ENCODE assay signal across 11 mouse cellular contexts in the genomic region with DNA sequence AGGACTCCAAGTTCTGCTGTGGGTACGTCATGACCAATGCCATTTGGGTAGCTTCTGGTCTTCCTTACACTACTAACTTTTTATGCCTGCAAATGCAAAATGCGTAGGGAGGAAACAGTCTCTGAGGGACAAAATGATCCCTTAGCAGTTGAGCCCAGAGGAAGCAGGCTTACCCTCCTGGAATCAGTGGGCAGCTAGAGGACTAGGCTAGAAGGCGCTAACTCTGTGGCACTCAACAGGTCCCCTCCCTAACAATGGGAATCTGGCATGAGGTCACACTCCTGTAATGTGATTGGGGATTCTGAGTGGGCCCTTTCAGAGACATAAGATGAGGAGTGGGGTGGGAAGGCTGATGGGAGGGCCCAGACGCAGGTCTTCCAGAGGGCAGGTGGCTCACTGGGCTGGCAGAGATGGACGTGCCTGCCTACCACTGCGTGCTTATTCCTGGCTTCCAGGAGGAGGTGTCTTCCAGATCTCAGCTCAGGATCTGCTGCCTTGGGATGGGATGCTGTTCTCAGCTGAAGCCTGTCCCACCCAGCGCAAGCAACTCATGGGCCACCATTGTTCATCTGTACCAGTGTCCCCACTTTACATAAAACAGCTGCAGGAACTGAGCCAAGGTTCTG. TPM values are rescaled to one million over a fixed set of nuclear protein-coding genes. Genes with fewer than 3 reads are reported as not detected.
DNase-seq lines count a peak whose midpoint lies in the region; ATAC-seq lines count a peak whose summit lies in the region.
"Had no signal": no experiment of that assay in that cellular context is flagged by ENCODE, and none has a peak within 500 bp of the region (broad histone marks: within the 10 kb centered on the region; RNA-seq: fewer than 3 reads in every experiment).

No protein-coding gene starts in this region.

- no peak overlapping the region for H3K9ac ChIP-seq in embryonic facial prominence, embryonic 12.5 days
- H3K9ac ChIP-seq in liver, embryonic 15.5 days, result no peak overlapping the region
- no peak overlapping the region for H3K9ac ChIP-seq in forebrain, embryonic 16.5 days (replicated peaks; ENCODE audit: low read depth, low read length)
- H3K9ac ChIP-seq: hindbrain, embryonic 15.5 days; midbrain, embryonic 12.5 days had no signal

- H3K4me1 ChIP-seq in heart, embryonic 10.5 days, result peaks cover 42% of the 10 kb centered on the region
- H3K4me1 ChIP-seq in embryonic facial prominence, embryonic 12.5 days, result peaks cover 19% of the 10 kb centered on the region
- H3K4me1 ChIP-seq in liver, embryonic 15.5 days (replicated peaks), result peaks cover 73% of the 10 kb centered on the region
- peaks cover 28% of the 10 kb centered on the region for H3K4me1 ChIP-seq in forebrain, embryonic 16.5 days (replicated peaks; ENCODE audit: control insufficient read depth, insufficient read depth, low read length)

- H3K36me3 ChIP-seq in heart, embryonic 10.5 days, result peaks cover 13% of the 10 kb centered on the region
- H3K36me3 ChIP-seq in embryonic facial prominence, embryonic 12.5 days, result peaks cover 15% of the 10 kb centered on the region
- peaks cover 10% of the 10 kb centered on the region; the same call in 1 of the 2 replicates for H3K36me3 ChIP-seq in liver, embryonic 15.5 days (replicated peaks)
- no peaks in the 10 kb centered on the region for H3K36me3 ChIP-seq in forebrain, embryonic 16.5 days (ENCODE audit: control insufficient read depth, insufficient read depth)
- H3K36me3 ChIP-seq: hindbrain, embryonic 15.5 days; midbrain, embryonic 12.5 days had no signal

- no peak for DNase-seq in heart, embryonic 10.5 days (ENCODE audit: low spot score)
- DNase-seq in heart, postnatal 25 days (ENCODE audit: low spot score), result no peak
- DNase-seq in 3T3-L1 (ENCODE audit: low read depth, low spot score), result peak; percentile 66
- DNase-seq in layer of hippocampus, postnatal 36 days, result no peak
- DNase-seq: cerebellum, adult 9-11 months had no signal

- H3K4me2 ChIP-seq in embryonic facial prominence, embryonic 12.5 days (replicated peaks), result no peak overlapping the region
- no peak overlapping the region for H3K4me2 ChIP-seq in liver, embryonic 15.5 days
- H3K4me2 ChIP-seq in forebrain, embryonic 16.5 days (ENCODE audit: low read length), result no peak overlapping the region
- H3K4me2 ChIP-seq: hindbrain, embryonic 15.5 days; midbrain, embryonic 12.5 days had no signal

- no peak overlapping the region for H3K4me3 ChIP-seq in heart, embryonic 10.5 days
- H3K4me3 ChIP-seq in embryonic facial prominence, embryonic 12.5 days, result no peak overlapping the region
- H3K4me3 ChIP-seq in liver, embryonic 15.5 days (replicated peaks), result no peak overlapping the region
- no peak overlapping the region for H3K4me3 ChIP-seq in forebrain, embryonic 16.5 days (replicated peaks; ENCODE audit: low read length)
- H3K4me3 ChIP-seq: hindbrain, embryonic 15.5 days; midbrain, embryonic 12.5 days had no signal

- H3K9me3 ChIP-seq in heart, embryonic 10.5 days, result no peaks in the 10 kb centered on the region
- H3K9me3 ChIP-seq in embryonic facial prominence, embryonic 12.5 days, result no peaks in the 10 kb centered on the region
- H3K9me3 ChIP-seq in liver, embryonic 15.5 days (replicated peaks), result no peaks in the 10 kb centered on the region
- H3K9me3 ChIP-seq in forebrain, embryonic 16.5 days (ENCODE audit: control insufficient read depth, low read length), result no peaks in the 10 kb centered on the region
- H3K9me3 ChIP-seq: hindbrain, embryonic 15.5 days; midbrain, embryonic 12.5 days had no signal

- ATAC-seq in embryonic facial prominence, embryonic 12.5 days (ENCODE audit: insufficient number of reproducible peaks, insufficient read depth, low FRiP score, low TSS enrichment), result no peak
- no peak for ATAC-seq in liver, embryonic 15.5 days (ENCODE audit: insufficient read depth)
- no peak for ATAC-seq in inflammation-experienced regulatory T-cells, adult 6 months
- no peak for ATAC-seq in forebrain, embryonic 16.5 days

- H3K27ac ChIP-seq in heart, embryonic 10.5 days, result 0 out of 2 replicates have a peak overlapping the region, but pooled peaks have one; percentile 12
- peak overlapping the region; percentile 50; the same call in 1 of the 2 replicates for H3K27ac ChIP-seq in embryonic facial prominence, embryonic 12.5 days
- H3K27ac ChIP-seq in liver, embryonic 15.5 days (replicated peaks), result peak overlapping the region; percentile 56
- H3K27ac ChIP-seq in forebrain, embryonic 16.5 days (ENCODE audit: low read length), result no peak overlapping the region
- H3K27ac ChIP-seq: hindbrain, embryonic 15.5 days; midbrain, embryonic 12.5 days had no signal

- intact Hi-C loops in heart, postnatal 25 days (cut with DNase I), result loop anchor here (1.0 kb wide), 1 partner anchor 16 kb away; no protein-coding TSS in a partner anchor

- no peaks in the 10 kb centered on the region for H3K27me3 ChIP-seq in heart, embryonic 10.5 days (ENCODE audit: insufficient read depth, poor library complexity, severe bottlenecking)
- H3K27me3 ChIP-seq in embryonic facial prominence, embryonic 12.5 days, result no peaks in the 10 kb centered on the region
- no peaks in the 10 kb centered on the region for H3K27me3 ChIP-seq in liver, embryonic 15.5 days
- H3K27me3 ChIP-seq in forebrain, embryonic 16.5 days (replicated peaks; ENCODE audit: control insufficient read depth, insufficient read depth, low read length), result no peaks in the 10 kb centered on the region

- WGBS in heart, embryonic 10.5 days, result 80% methylated on average over 7 of the region's 7 CpGs
- 86% methylated on average over 7 of the region's 7 CpGs for WGBS in embryonic facial prominence, embryonic 12.5 days
- WGBS in liver, embryonic 15.5 days (ENCODE audit: insufficient replicate concordance), result 85% methylated on average over 7 of the region's 7 CpGs
- 86% methylated on average over 7 of the region's 7 CpGs for WGBS in forebrain, embryonic 16.5 days

RNA-seq across cellular contexts. Expression of a gene that starts 3.8 kb away (rescaled TPM):
- polyA plus RNA-seq in heart, embryonic 10.5 days (2016; fragmentation: Nextera tagmentation; extraction: Ambion mirVana), result 45.8 and 70.0 TPM in 2 replicates
- 10 to 100 TPM; 15.6 to 16.9 TPM for total RNA-seq in heart, postnatal 25 days (2021)
- polyA plus RNA-seq in embryonic facial prominence, embryonic 12.5 days (2016; fragmentation: Nextera tagmentation; extraction: Ambion mirVana), result 59.0 and 60.5 TPM in 2 replicates
- 24.5 and 26.2 TPM in 2 replicates for polyA plus RNA-seq in liver, embryonic 15.5 days (2015; fragmentation: Nextera tagmentation; extraction: Ambion mirVana)
- 10 to 100 TPM; 38.8 to 53.8 (median 51.1) TPM for polyA plus RNA-seq in inflammation-experienced regulatory T-cells, adult 6 months (2017; shearing (Covaris generic))
- 10 to 100 TPM; 36.7 to 39.5 TPM for total RNA-seq in layer of hippocampus, postnatal 36 days (2021)
- polyA plus RNA-seq in forebrain, embryonic 16.5 days (2015; fragmentation: Nextera tagmentation; extraction: Ambion mirVana), result 60.4 and 64.2 TPM in 2 replicates

RNA-seq across cellular contexts. Expression of a gene that starts 4.4 kb away (rescaled TPM):
- polyA plus RNA-seq in heart, embryonic 10.5 days (2016; fragmentation: Nextera tagmentation; extraction: Ambion mirVana), result 427 and 466 TPM in 2 replicates
- 100 to 1,000 TPM; 188 to 192 TPM for total RNA-seq in heart, postnatal 25 days (2021)
- 1,294 and 1,324 TPM in 2 replicates for polyA plus RNA-seq in embryonic facial prominence, embryonic 12.5 days (2016; fragmentation: Nextera tagmentation; extraction: Ambion mirVana)
- polyA plus RNA-seq in liver, embryonic 15.5 days (2015; fragmentation: Nextera tagmentation; extraction: Ambion mirVana), result 315 and 397 TPM in 2 replicates
- 1,000 to 10,000 TPM in 1 of 3 experiments, 100 to 1,000 TPM in 2; 309 to 2,729 (median 443) TPM for polyA plus RNA-seq in inflammation-experienced regulatory T-cells, adult 6 months (2017; shearing (Covaris generic))
- 10 to 100 TPM; 18.2 to 19.2 TPM for total RNA-seq in layer of hippocampus, postnatal 36 days (2021)
- 51.9 and 95.5 TPM in 2 replicates for polyA plus RNA-seq in forebrain, embryonic 16.5 days (2015; fragmentation: Nextera tagmentation; extraction: Ambion mirVana)

RNA-seq across cellular contexts. Expression of a gene that starts 16.6 kb away (rescaled TPM):
- polyA plus RNA-seq in heart, embryonic 10.5 days (2016; fragmentation: Nextera tagmentation; extraction: Ambion mirVana), result 63.6 and 68.2 TPM in 2 replicates
- 10 to 100 TPM; 36.0 to 39.8 TPM for total RNA-seq in heart, postnatal 25 days (2021)
- 41.5 and 48.1 TPM in 2 replicates for polyA plus RNA-seq in embryonic facial prominence, embryonic 12.5 days (2016; fragmentation: Nextera tagmentation; extraction: Ambion mirVana)
- polyA plus RNA-seq in liver, embryonic 15.5 days (2015; fragmentation: Nextera tagmentation; extraction: Ambion mirVana), result 20.2 and 21.2 TPM in 2 replicates
- polyA plus RNA-seq in inflammation-experienced regulatory T-cells, adult 6 months (2017; shearing (Covaris generic)), result 10 to 100 TPM; 14.8 to 27.1 (median 20.3) TPM
- total RNA-seq in layer of hippocampus, postnatal 36 days (2021), result 10 to 100 TPM in 1 of 2 experiments, 1 to 10 TPM in 1; 7.7 to 12.7 TPM
- polyA plus RNA-seq in forebrain, embryonic 16.5 days (2015; fragmentation: Nextera tagmentation; extraction: Ambion mirVana), result 42.7 and 49.7 TPM in 2 replicates

RNA-seq across cellular contexts. Expression of a gene that starts 17.2 kb away (rescaled TPM):
- 26.5 and 35.7 TPM in 2 replicates for polyA plus RNA-seq in heart, embryonic 10.5 days (2016; fragmentation: Nextera tagmentation; extraction: Ambion mirVana)
- total RNA-seq in heart, postnatal 25 days (2021), result 1 to 10 TPM in 1 of 2 experiments, under 1 TPM in 1; 0.75 to 1.4 TPM
- polyA plus RNA-seq in embryonic facial prominence, embryonic 12.5 days (2016; fragmentation: Nextera tagmentation; extraction: Ambion mirVana), result 37.3 and 37.6 TPM in 2 replicates
- 5.4 and 5.6 TPM in 2 replicates for polyA plus RNA-seq in liver, embryonic 15.5 days (2015; fragmentation: Nextera tagmentation; extraction: Ambion mirVana)
- 1 to 10 TPM in 2 of 3 experiments, under 1 TPM in 1; 0.94 to 3.8 (median 3.3) TPM for polyA plus RNA-seq in inflammation-experienced regulatory T-cells, adult 6 months (2017; shearing (Covaris generic))
- 100 to 1,000 TPM; 171 to 176 TPM for total RNA-seq in layer of hippocampus, postnatal 36 days (2021)
- 96.4 and 102 TPM in 2 replicates for polyA plus RNA-seq in forebrain, embryonic 16.5 days (2015; fragmentation: Nextera tagmentation; extraction: Ambion mirVana)

RNA-seq across cellular contexts. Expression of a gene that starts 31.3 kb away (rescaled TPM):
- polyA plus RNA-seq in heart, embryonic 10.5 days (2016; fragmentation: Nextera tagmentation; extraction: Ambion mirVana), result 33.8 and 44.4 TPM in 2 replicates
- 1 to 10 TPM; 4.1 to 4.8 TPM for total RNA-seq in heart, postnatal 25 days (2021)
- 39.4 and 42.2 TPM in 2 replicates for polyA plus RNA-seq in embryonic facial prominence, embryonic 12.5 days (2016; fragmentation: Nextera tagmentation; extraction: Ambion mirVana)
- 14.4 and 15.3 TPM in 2 replicates for polyA plus RNA-seq in liver, embryonic 15.5 days (2015; fragmentation: Nextera tagmentation; extraction: Ambion mirVana)
- 10 to 100 TPM; 49.5 to 72.6 (median 52.6) TPM for polyA plus RNA-seq in inflammation-experienced regulatory T-cells, adult 6 months (2017; shearing (Covaris generic))
- 10 to 100 TPM; 32.0 to 33.3 TPM for total RNA-seq in layer of hippocampus, postnatal 36 days (2021)
- 4.9 and 6.0 TPM in 2 replicates for polyA plus RNA-seq in forebrain, embryonic 16.5 days (2015; fragmentation: Nextera tagmentation; extraction: Ambion mirVana)
